Mouse (Mus musculus) thymus, postnatal 25 days (tissue): ENCODE results near the gene B230118H07Rik.

Source experiments
- DNase-seq: peaks from one replicate; pipeline ENCODE4 v3.0.0; 2022

B230118H07Rik gene

GRCm38 (mm10) chr2:101638979-101639839 is 10.1 kb downstream of the B230118H07Rik start:
- no peak for DNase-seq

GRCm38 (mm10) chr2:101628297-101629236 is 20.8 kb downstream of the B230118H07Rik start:
- DNase-seq = no peak

DNA sequence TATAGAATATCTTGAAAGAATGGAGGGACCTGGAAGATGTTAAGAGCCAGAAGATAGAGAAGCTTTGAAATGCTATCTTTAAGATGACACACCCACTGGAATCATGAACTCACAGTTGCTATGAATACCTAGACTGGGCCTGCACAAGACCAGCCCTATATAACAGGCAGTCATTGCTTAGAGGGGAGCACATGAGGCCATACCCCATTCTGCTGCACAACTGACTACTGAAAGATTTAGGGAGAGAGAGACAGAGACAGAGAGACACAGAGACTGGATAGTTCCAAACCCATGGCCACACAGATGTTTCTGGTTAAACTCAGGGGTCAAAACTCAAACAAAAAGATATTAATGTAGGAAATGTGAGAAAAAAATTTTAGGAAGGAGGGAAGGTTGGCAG is 22.1 kb downstream of the B230118H07Rik start:
- DNase-seq = peak; percentile 55

DNA sequence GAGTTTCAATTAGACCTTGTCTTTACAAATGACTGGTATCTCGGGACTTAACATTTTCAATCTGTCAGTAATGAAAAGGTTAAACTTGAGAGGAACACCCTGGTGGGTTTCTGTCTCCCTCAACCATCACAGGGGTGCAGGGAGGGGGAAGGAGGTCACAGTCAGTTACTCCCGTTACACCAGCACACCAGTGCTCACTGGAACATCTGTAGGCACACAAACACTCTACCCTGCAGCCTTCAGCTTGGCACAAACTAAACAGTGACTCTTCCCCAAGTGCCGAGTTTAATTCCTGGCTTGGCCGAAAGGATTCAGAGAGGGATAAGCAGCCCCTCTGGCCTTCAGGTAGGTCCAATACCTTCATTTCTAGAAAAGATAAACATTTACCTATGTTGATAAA is 24.8 kb downstream of the B230118H07Rik start, which contains the start of gene Rag2:
Rag2 (plus strand) TSS at position 193 of the 400 bp plus-strand sequence.
- peak; percentile 84 for DNase-seq

DNA sequence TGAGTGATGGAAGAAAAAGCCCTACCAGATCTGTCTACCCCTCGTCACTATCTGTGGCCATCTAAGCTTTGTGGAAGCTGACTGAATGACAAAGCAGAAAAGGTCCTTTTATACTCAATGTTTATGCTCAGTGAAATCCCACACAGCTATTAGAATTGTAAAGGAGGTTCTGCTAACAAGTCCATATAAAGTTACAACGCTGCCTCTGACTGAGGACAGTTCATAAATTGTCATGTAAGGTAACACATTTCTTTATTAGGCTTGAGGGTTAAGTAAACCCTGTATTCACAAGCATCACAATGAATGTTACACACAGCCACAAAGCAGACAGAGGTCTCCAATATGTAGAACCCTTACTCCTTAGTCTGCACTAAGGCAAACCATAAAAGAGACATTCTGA is 25.3 kb downstream of the B230118H07Rik start:
- peak; percentile 23 for DNase-seq

DNA sequence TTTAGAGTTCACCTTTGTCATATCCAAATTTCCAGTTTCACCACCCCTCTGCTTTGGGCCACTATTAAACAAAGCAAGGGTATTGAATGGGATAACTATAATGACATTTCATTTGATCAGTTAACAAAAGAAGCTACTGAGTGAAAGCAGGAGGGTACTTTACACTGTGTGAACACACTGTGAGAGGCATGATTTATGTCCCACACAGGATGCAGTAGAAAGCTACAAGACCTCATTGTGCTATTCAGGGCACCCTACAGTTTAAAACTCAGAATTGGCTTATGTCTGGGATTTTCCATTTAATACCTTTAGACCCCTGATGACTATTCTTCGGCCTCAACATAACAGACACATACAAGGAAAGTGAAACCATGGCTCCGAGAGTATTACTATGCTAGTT is 26.3 kb downstream of the B230118H07Rik start:
- DNase-seq = peak; percentile 29

DNA sequence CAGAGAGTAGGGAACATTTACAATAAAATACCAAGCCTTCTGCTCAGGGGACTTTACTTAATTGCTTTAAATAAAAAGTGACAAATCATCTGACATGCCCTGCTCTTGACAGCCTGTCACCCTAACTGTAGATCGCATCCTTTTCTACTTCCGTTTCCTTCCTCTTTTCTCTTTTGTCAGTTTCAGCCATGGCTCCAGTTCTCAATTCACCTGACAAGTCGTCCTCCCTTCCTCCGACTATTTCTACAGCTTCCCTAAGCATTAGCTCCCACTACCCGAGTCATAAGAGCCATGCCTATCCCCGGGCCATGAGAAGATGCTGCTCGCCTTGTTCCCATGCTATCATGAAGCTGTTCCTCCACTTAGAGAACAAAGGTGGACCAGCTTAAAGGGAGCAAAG is 27.7 kb downstream of the B230118H07Rik start:
- peak; percentile 43 for DNase-seq

- peak; percentile 61 for DNase-seq
Measured at GRCm38 (mm10) chr2:101620899-101621298, 28.4 kb downstream of the B230118H07Rik start.

- no peak for DNase-seq
Measured at GRCm38 (mm10) chr2:101618373-101618772, 31.0 kb downstream of the B230118H07Rik start.

DNA sequence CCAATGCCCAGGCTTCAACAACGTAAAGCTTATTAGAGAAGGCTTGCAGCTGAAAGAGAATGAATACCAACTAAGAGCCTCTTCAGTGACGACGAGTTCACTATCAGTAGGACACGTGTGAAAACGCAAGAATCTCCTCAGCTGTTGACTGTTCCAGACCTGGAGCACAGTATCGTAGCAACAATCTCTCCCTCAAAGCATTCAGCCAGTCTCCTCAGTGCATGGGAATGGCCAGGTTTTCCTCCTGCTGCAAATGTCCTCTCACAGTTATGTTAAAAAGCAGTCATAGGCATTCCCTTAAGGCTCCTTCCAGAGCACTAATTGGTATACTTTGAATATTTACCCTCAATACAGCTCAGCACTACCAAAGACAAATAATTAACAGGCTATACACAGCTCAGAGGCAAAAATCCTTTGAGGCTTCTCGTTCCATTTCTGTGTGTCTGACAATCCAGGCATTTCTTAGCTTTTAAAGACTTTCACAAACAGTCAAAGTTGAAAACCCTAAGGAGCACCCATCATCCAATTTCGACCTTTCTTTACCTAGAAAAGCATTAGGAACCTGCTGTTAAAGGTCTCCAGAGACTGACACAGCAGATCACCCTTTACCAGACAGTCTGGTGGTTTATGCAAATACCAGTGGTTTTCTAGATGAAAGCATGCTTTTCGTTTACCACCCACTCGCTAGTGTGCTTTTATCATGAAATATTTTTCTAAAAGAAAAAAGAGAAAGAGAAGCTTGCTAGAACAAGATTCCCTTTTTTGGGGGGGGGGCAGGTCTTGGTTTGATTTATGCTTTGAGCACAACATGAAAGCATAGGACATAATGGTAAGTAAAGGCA is 33.6 kb downstream of the B230118H07Rik start:
- no peak for DNase-seq

GRCm38 (mm10) chr2:101610861-101611260 is 38.5 kb downstream of the B230118H07Rik start:
- DNase-seq = peak; percentile 0

DNA sequence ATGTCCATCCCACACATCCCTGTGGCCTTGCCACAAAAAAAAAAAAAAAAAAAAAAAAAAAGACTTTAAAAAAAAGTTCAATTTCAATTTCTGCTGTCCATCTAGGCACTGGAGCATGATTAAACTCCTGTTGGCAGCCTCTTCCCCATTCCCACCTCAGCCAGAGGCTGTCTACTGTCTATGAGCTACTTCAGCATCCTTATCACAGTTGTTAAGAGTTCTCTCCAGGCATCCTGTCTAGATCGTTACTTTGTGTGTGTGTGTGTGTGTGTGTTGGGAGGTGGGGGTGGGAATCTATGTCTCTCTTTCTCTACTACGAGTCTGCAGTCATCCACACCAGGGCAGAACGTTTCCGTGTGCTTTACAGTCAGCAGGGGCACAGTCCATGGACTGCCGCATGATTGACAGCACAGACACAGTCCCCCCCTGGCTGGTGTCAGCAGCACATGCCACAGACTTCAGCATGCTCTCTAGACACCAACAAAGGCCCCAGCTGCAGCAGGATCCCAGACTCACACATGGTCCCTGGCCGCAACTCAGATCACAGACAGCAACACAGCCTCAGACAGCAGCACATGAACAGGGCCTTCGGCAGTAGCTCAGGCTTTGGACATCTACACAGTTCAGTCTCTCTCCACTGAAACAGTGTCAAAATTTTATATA is 41.0 kb downstream of the B230118H07Rik start:
- DNase-seq = peak; percentile 81

GRCm38 (mm10) chr2:101603099-101603498 is 46.2 kb downstream of the B230118H07Rik start:
- peak; percentile 2 for DNase-seq

DNA sequence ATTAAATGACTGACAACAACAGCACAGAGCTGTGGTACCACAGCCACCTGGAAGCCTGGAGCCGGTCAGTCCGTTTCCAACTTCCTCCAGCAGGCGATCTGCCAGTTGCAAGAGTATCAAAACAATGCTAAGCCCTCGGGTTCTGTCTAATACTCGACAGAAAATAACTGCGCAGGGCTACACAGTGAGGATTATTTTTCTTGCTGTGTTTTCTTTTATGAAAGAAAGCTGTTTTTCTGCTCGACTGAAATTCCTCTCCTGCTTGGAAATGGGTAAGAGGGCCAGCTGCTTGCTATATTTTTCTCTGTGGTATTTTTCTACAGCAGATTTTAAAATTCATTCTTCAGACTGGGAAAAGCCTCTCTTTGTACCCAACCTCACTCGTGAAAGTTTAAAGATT is 48.6 kb downstream of the B230118H07Rik start:
- peak; percentile 62 for DNase-seq

DNA sequence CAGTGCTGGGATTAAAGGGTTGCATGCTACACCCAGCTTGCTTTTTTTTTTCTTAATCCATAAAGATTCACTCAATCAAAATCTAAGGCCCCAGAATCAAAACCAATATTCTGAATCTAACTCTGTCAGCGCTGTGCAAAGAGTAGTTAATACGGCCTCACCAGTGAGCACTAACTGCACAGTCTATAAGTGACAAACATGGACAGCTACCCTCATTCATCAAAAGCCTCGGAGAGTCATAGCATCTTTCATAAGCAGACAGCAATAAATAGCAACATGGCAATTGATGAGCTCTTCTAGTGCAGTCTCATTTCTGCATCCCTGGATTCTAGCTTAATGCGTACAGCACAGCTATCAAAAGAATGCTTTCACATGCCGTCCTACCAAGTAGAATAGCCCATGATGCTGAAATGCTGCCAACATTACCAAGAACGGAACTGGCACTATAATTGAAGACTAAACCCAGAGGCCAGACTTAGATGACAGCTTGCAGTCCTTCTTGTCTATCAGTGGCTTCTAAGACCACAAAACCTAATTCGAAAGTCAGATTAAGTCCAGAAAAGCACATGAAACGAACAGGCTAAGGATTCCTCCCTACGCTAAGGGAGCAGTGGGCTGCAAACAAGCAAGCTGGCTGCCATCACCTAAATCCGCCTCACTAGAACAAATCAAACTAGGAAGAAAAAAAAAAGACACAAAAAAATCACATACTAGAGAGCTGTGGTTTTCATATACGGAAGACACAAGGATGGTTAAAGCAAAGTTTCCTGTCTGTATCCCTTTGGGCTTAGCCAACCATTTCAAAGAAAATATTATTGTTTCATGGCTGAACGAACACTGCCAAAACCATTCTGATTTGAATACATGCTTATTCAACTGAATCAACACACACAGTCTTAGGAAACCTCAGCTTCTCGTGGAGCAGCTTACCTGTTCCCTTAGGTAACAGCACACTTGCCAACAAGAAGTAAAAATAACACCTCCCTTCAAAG is 50.8 kb downstream of the B230118H07Rik start:
- peak; percentile 8 for DNase-seq

DNA sequence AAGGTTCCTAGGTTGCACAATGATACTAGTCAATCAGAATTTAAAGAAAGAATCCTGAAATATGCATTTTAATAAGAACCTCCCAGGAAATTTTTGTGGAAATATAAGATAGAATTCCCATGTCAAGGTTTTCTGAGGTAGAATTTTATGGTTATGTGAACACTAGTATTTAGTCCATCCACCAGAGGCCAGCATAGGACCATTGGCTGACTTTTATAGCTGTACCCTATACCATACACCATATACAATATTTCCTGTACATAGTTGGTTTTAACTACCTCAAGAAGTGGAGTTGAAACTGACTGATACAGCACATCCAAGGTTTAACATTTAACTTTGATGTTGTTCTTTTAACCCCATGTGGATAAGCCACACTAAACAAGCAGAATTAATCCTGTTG is 52.1 kb downstream of the B230118H07Rik start:
- DNase-seq = peak; percentile 53

GRCm38 (mm10) chr2:101594681-101595080 is 54.7 kb downstream of the B230118H07Rik start:
- DNase-seq = peak; percentile 24

DNA sequence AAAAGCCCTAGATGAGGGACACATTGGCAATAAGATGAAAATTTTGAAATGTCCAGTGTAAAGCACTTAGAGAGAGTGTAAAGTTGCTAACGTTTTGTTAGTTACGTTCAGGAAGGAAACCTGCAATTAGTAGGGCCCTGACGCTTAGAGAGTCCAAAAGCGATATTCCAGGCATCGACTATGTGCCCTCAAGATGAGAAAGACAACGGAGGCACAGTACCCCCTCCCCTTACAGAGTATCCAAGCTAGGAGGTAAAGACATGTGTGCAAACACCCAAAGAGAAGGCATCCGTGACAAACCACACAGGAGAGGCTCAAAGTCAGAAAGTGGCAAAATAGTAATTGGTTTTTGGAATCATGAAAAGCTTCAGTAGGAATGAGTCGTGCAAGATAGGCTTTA is 56.4 kb downstream of the B230118H07Rik start:
- peak; percentile 9 for DNase-seq

GRCm38 (mm10) chr2:101592023-101592841 is 57.1 kb downstream of the B230118H07Rik start:
- DNase-seq = peak; percentile 30

- DNase-seq = no peak
Measured at GRCm38 (mm10) chr2:101591356-101591755, 58.0 kb downstream of the B230118H07Rik start.
